Mouse (Mus musculus) R1 (cell line): Measurements from ENCODE around the gene Dnah8.

Experiments used
- DNase-seq: peaks from one replicate; pipeline ENCODE4 v3.0.0-alpha.2; 2018; ENCODE audit warnings: low read depth, low spot score

Gene Dnah8

GRCm38 (mm10) chr17:30819134-30819533 lies 195.0 kb downstream of the Dnah8 start:
- peak; percentile 92 for DNase-seq

GRCm38 (mm10) chr17:30821115-30821514 lies 197.0 kb downstream of the Dnah8 start:
- DNase-seq: no peak

- no peak for DNase-seq
Measured at GRCm38 (mm10) chr17:30824473-30824872, 200.3 kb downstream of the Dnah8 start.

- peak; percentile 87 for DNase-seq
Measured at GRCm38 (mm10) chr17:30825731-30826304, 201.7 kb downstream of the Dnah8 start.

- DNase-seq: peak; percentile 71
Measured at GRCm38 (mm10) chr17:30831170-30831569, 207.0 kb downstream of the Dnah8 start.

GRCm38 (mm10) chr17:30835419-30835818 lies 211.3 kb downstream of the Dnah8 start:
- DNase-seq: peak; percentile 55

- no peak for DNase-seq
Measured at GRCm38 (mm10) chr17:30837031-30837430, 212.9 kb downstream of the Dnah8 start.

GRCm38 (mm10) chr17:30840046-30840445 lies 215.9 kb downstream of the Dnah8 start:
- DNase-seq: no peak

- no peak for DNase-seq
Measured at GRCm38 (mm10) chr17:30842312-30842711, 218.2 kb downstream of the Dnah8 start.

- DNase-seq: peak; percentile 69
Measured at GRCm38 (mm10) chr17:30844321-30844791, 220.2 kb downstream of the Dnah8 start.

GRCm38 (mm10) chr17:30847498-30847897 lies 223.3 kb downstream of the Dnah8 start:
- no peak for DNase-seq

- DNase-seq: peak; percentile 60
Measured at GRCm38 (mm10) chr17:30848086-30848485, 223.9 kb downstream of the Dnah8 start.

- no peak for DNase-seq
Measured at GRCm38 (mm10) chr17:30848804-30849203, 224.7 kb downstream of the Dnah8 start.

GRCm38 (mm10) chr17:30849813-30850212 lies 225.7 kb downstream of the Dnah8 start:
- no peak for DNase-seq

- peak; percentile 86 for DNase-seq
Measured at GRCm38 (mm10) chr17:30852345-30852744, 228.2 kb downstream of the Dnah8 start.

- no peak for DNase-seq
Measured at GRCm38 (mm10) chr17:30857347-30857746, 233.2 kb downstream of the Dnah8 start.

- DNase-seq: no peak
Measured at GRCm38 (mm10) chr17:30858586-30859259, 234.6 kb downstream of the Dnah8 start.

GRCm38 (mm10) chr17:30859989-30860585 lies 235.9 kb downstream of the Dnah8 start:
- DNase-seq: no peak

GRCm38 (mm10) chr17:30860606-30861005 lies 236.5 kb downstream of the Dnah8 start:
- no peak for DNase-seq

- no peak for DNase-seq
Measured at GRCm38 (mm10) chr17:30866281-30866680, 242.1 kb downstream of the Dnah8 start.

GRCm38 (mm10) chr17:30866966-30867365 lies 242.8 kb downstream of the Dnah8 start:
- no peak for DNase-seq

- DNase-seq: no peak
Measured at GRCm38 (mm10) chr17:30871040-30871439, 246.9 kb downstream of the Dnah8 start.

- DNase-seq: peak; percentile 97
Measured at GRCm38 (mm10) chr17:30874276-30874675, 250.1 kb downstream of the Dnah8 start.
